Mouse (Mus musculus) 3134 (cell line): ENCODE data around the gene Olfr134.
"Not testable (repeated sequence)": the region's sequence is repeated elsewhere in the genome, so short reads cannot be mapped to it uniquely, and the experiment has no call there.

Experiments
- DNase-seq: peaks from one replicate; pipeline ENCODE4 v3.0.0-alpha.2; 2011; ENCODE audit warnings: low spot score; ENCODE audit not compliant: insufficient read length; ENCODE audit errors: extremely low read depth

Gene Olfr134

GRCm38 (mm10) chr17:38171088-38171487, at the start of gene Olfr134:
TSS of gene Olfr134 (plus strand) at chr17:38171388.
- DNase-seq: no peak

GRCm38 (mm10) chr17:38124199-38124598, 47.0 kb upstream of the Olfr134 start:
- not testable (repeated sequence) for DNase-seq

- not testable (repeated sequence) for DNase-seq
These were observed 45.8 kb upstream of the Olfr134 start for GRCm38 (mm10) chr17:38125371-38125770.

GRCm38 (mm10) chr17:38134426-38134825, 36.8 kb upstream of the Olfr134 start, which contains the start of gene Olfr132:
TSS of gene Olfr132 (minus strand) at chr17:38134526.
- DNase-seq: no peak

GRCm38 (mm10) chr17:38144981-38145380, 26.2 kb upstream of the Olfr134 start, which contains the start of gene Olfr133:
TSS of gene Olfr133 (plus strand) at chr17:38145281.
- DNase-seq: no peak

- no peak for DNase-seq
These were observed 32.8 kb downstream of the Olfr134 start, which contains the start of gene Olfr135 for GRCm38 (mm10) chr17:38204035-38204434. TSS of gene Olfr135 (plus strand) at chr17:38204335.
